Mouse (Mus musculus) T-cell, adult 66 days (primary cell): ENCODE results near the gene Neurl3. TPM values are rescaled to one million over a fixed set of nuclear protein-coding genes. Genes with fewer than 3 reads are reported as not detected.

ENCODE experiments used
- total RNA-seq, 2 experiments: library from RNA; stranded (reverse); gene quantifications; 3 replicates in 1 of 2; 4 replicates in 1 of 2; pipeline ENCODE4 v1.2.4; 2023

The Neurl3 gene
- total RNA-seq: 10 to 100 TPM; 49.8 to 58.9 TPM

DNA sequence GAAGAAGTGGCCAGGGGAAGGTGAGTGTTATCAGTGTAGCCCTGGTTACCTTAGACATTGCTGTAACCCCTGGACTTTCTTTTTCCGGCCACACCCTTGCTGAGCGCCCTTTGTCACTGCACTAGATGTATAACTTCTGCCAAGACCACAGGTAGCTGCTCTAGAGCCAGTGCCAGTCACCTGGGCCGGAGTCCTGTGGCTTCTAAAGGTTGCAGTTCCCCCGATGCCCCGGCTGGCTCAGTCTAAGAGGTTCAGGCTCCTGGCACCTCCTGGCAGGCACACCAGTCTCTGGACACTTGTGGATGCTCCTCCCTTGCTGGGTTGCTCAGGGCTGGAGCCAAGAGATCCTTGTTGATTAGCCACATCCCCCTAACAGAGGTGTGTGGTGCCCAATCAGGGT lies at the start of gene Neurl3:
Gene Neurl3 (minus strand): TSS at position 225 of the 400 bp plus-strand sequence.

DNA sequence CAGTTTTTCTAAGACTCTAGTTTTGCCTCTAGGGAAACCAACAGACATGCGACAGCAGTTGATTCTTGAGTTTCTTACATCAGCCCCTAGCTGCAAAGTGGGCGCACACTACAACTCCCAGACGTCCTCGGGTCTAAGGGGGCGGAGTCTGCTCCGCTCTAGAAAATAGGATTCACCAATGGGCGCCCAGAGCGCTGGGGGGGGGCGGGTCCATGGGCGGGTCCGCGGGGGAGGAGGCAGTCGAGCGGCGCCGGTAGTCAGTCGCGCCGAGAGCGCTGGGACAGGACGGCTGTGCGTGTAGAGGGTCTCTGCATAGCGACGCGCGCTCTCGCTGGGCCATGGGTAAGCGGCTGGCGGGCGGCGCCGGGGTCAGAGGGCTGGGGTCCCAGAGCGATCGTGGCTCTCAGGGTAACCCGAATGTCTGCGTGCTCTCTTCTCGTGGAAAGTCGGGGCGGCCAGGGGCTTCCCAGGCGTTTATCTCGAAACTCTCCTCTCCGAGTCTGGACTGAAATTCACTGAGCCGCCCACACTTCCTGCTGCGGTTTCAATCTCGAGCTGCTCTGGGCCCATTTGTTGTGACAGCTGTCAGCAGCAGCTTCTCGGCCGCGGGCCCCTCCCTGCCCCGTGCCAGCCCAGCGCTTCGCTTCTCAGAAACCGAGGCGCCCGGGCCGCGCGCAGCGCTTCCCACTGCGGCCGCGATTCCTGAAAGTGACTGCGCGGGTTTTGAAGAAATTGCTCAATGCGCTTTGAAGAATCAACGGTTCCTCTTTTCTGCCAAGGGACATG lies 33.2 kb upstream of the Neurl3 start, which contains the start of gene Arid5a:
Gene Arid5a (plus strand): TSS at position 239 of the 786 bp plus-strand sequence.

DNA sequence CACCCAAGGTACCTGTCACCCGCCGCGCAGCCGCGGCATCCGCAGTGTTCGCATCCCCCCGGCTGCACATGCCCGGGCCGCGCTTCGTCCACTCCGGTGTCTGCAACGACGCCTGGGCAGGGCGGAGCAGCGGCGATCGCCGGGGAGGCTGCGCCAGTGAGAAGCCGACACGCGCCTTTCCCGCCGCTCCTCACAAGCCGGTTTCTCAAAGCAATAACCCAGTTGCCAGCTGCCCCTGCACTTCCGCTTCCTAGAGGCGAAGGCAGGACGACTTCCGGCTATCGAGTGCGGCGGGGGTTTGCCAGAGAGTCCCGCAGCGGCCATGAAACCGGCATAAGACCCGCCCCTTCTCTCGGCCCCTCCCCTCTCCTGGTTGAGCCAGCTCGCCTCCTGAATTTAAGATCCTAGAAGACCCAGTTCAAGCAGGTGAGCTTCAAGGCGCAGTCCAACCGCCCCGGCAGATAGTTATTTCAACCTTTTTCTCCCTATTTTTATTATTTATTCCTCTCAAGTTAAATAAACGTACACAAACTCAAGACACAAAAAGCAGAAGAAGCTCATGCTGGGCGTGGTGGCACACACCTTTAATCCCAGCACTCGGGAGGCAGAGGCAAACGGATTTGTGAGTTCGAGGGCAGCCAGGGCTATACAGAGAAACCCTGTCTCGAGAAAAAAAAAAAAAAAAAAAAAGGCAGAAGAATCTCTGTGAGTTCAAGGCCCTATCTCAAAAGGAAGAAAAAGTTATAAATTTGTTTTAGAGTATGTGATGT lies 30.2 kb downstream of the Neurl3 start, which contains the start of gene Uggt1:
Gene Uggt1 (minus strand): TSS at position 663 of the 770 bp plus-strand sequence.

Other genes with a start within 250 kb of the Neurl3 start
- gene Hs6st1, start 206.3 kb downstream of the Neurl3 start, total RNA-seq: 10 to 100 TPM; 37.7 to 39.0 TPM
- 100 to 1,000 TPM; 102 to 104 TPM for gene Uggt1, start 30.0 kb downstream of the Neurl3 start, total RNA-seq
- gene Arid5a, start 33.1 kb upstream of the Neurl3 start, total RNA-seq: 100 to 1,000 TPM; 272 to 274 TPM
- gene Kansl3, start 94.5 kb upstream of the Neurl3 start, total RNA-seq: 100 to 1,000 TPM; 103 to 109 TPM
- gene Fer1l5, start 97.6 kb upstream of the Neurl3 start, total RNA-seq: not detected
- 10 to 100 TPM; 30.2 to 35.3 TPM for gene Lman2l, start 170.6 kb upstream of the Neurl3 start, total RNA-seq
- 10 to 100 TPM; 13.8 to 20.3 TPM for gene Cnnm4, start 196.9 kb upstream of the Neurl3 start, total RNA-seq
- 10 to 100 TPM; 50.9 to 51.0 TPM for gene Cnnm3, start 237.2 kb upstream of the Neurl3 start, total RNA-seq